ENCODE assay signal across 8 mouse cellular contexts in the genomic region with DNA sequence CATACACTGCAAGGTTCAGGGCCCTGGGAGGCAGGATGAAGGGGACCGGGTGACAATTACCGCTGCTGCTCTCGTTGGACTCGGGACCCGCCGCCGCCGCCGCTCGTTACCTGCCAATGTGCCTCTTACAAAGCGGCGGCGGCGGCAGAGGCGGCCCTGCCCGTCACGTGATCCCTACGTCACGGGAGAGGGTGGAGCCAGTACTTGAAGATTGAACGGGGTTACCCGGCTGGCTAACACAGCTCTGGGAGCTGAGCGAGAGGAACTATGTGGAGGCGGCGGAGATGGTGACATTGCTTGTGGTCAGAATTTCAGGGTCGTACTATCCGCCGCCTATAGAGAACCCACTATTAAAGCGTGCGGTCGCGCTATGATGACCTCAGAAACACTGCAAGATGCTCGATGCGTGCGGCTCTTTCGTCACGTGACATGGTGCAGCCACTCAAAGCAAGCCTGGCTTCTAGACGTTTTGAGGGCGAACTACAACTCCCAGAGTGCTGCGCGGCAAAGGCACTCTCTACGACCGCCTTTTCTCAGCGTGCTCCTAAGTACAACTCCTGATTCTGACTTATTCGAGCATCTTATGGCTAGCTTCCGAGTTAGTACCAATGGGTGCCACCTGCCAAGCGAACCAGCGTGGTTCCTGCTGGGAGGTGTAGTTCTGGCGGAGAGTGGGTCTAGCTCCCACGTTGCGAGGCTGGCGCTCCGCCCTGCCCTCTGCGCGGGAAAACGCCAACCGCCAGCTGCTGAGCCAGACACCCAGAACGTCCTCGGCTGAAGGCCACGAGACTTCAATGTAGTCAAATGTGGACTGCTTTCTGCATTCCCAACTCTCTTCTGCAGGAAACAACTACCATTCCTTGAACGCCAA. TPM values are rescaled to one million over a fixed set of nuclear protein-coding genes. Genes with fewer than 3 reads are reported as not detected.
A peak's percentile ranks its signal among the peaks of the same experiment; 100 is the strongest.
DNase-seq lines count a peak whose midpoint lies in the region; ATAC-seq and TF ChIP-seq lines count a peak whose summit lies in the region.

A gene (minus strand): TSS at position 165 of the 871 bp plus-strand sequence.

- peaks cover 31% of the 10 kb centered on the region for H3K4me1 ChIP-seq in forebrain, embryonic 10.5 days
- H3K4me1 ChIP-seq in heart, embryonic 15.5 days (replicated peaks): peaks cover 23% of the 10 kb centered on the region
- peaks cover 25% of the 10 kb centered on the region in 2 experiments for H3K4me1 ChIP-seq in liver, embryonic 14.5 days (replicated peaks; ENCODE audit: control insufficient read depth in 2 of 2, insufficient read depth in 2 of 2, low read length in 1 of 2)
- H3K4me1 ChIP-seq in neural tube, embryonic 11.5 days (ENCODE audit: control insufficient read depth, insufficient read depth, low read length): peaks cover 22% of the 10 kb centered on the region
- H3K4me1 ChIP-seq in stomach, postnatal 0 days (replicated peaks; ENCODE audit: control insufficient read depth, insufficient read depth): peaks cover 2% of the 10 kb centered on the region

- no peaks in the 10 kb centered on the region for H3K9me3 ChIP-seq in forebrain, embryonic 10.5 days
- H3K9me3 ChIP-seq in heart, embryonic 15.5 days (replicated peaks): no peaks in the 10 kb centered on the region
- H3K9me3 ChIP-seq in liver, embryonic 14.5 days (ENCODE audit: control insufficient read depth, low read length): no peaks in the 10 kb centered on the region
- no peaks in the 10 kb centered on the region for H3K9me3 ChIP-seq in neural tube, embryonic 11.5 days (ENCODE audit: control insufficient read depth, low read length)
- no peaks in the 10 kb centered on the region for H3K9me3 ChIP-seq in stomach, postnatal 0 days (ENCODE audit: control insufficient read depth, low read length)

- no peaks in the 10 kb centered on the region for H3K27me3 ChIP-seq in forebrain, embryonic 10.5 days (ENCODE audit: poor library complexity, severe bottlenecking)
- no peaks in the 10 kb centered on the region for H3K27me3 ChIP-seq in heart, embryonic 15.5 days
- no peaks in the 10 kb centered on the region for H3K27me3 ChIP-seq in liver, embryonic 14.5 days (ENCODE audit: control insufficient read depth, insufficient read depth, low read length)
- no peaks in the 10 kb centered on the region for H3K27me3 ChIP-seq in neural tube, embryonic 11.5 days (ENCODE audit: control insufficient read depth, insufficient read depth, low read length)
- H3K27me3 ChIP-seq in stomach, postnatal 0 days (ENCODE audit: control insufficient read depth, insufficient read depth, low read length): no peaks in the 10 kb centered on the region

- peak within 1 kb of the TSS; percentile 89 for H3K9ac ChIP-seq in heart, embryonic 15.5 days
- peak within 1 kb of the TSS; percentile 98 for H3K9ac ChIP-seq in liver, embryonic 14.5 days (replicated peaks)
- peak within 1 kb of the TSS; percentile 93 for H3K9ac ChIP-seq in neural tube, embryonic 11.5 days (ENCODE audit: low read length)
- H3K9ac ChIP-seq in stomach, postnatal 0 days (ENCODE audit: low read length): peak within 1 kb of the TSS; percentile 92

- peak; percentile 94 to 96 for DNase-seq in CD8-positive naive resting alpha-beta T cell, adult 2 months (ENCODE audit: low read depth in 2 of 2, low spot score in 2 of 2)
- DNase-seq in c-Kit-positive CD71-negative TER-119-negative erythroid progenitor cells, embryonic 14.5 days (ENCODE audit: low read depth): peak; percentile 98
- DNase-seq in forebrain, embryonic 10.5 days (ENCODE audit: extremely low spot score, low spot score): peak; percentile 97
- peak; percentile 99 for DNase-seq in kidney, postnatal 25 days
- peak; percentile 98 to 99 (median 98) for DNase-seq in liver, embryonic 14.5 days (ENCODE audit: low read depth in 3 of 3, low spot score in 3 of 3)
- peak; percentile 96 for DNase-seq in neural tube, embryonic 11.5 days (ENCODE audit: low spot score)
- DNase-seq in stomach, postnatal 0 days (ENCODE audit: low spot score): peak; percentile 97

- under 1% methylated on average over 60 of the region's 60 CpGs for WGBS in forebrain, embryonic 10.5 days
- WGBS in heart, embryonic 15.5 days: under 1% methylated on average over 60 of the region's 60 CpGs
- WGBS in liver, embryonic 14.5 days (ENCODE audit: insufficient replicate concordance): under 1% methylated on average over 60 of the region's 60 CpGs
- under 1% methylated on average over 60 of the region's 60 CpGs for WGBS in neural tube, embryonic 11.5 days
- WGBS in stomach, postnatal 0 days: under 1% methylated on average over 60 of the region's 60 CpGs

- peak within 1 kb of the TSS; percentile 79 for H3K4me2 ChIP-seq in heart, embryonic 15.5 days
- H3K4me2 ChIP-seq in liver, embryonic 14.5 days (ENCODE audit: low read depth): peak within 1 kb of the TSS; percentile 85
- H3K4me2 ChIP-seq in neural tube, embryonic 11.5 days (ENCODE audit: low read depth): peak within 1 kb of the TSS; percentile 89
- H3K4me2 ChIP-seq in stomach, postnatal 0 days (replicated peaks; ENCODE audit: low read depth): peak within 1 kb of the TSS; percentile 86

- peak within 1 kb of the TSS; percentile 97 for H3K27ac ChIP-seq in forebrain, embryonic 10.5 days
- peak within 1 kb of the TSS; percentile 93 for H3K27ac ChIP-seq in heart, embryonic 15.5 days
- peak within 1 kb of the TSS; percentile 89 for H3K27ac ChIP-seq in liver, embryonic 14.5 days
- peak within 1 kb of the TSS; percentile 83 for H3K27ac ChIP-seq in neural tube, embryonic 11.5 days (ENCODE audit: low read depth, low read length)
- peak within 1 kb of the TSS; percentile 97 for H3K27ac ChIP-seq in stomach, postnatal 0 days (replicated peaks)

- peaks cover 19% of the 10 kb centered on the region for H3K36me3 ChIP-seq in forebrain, embryonic 10.5 days (replicated peaks)
- H3K36me3 ChIP-seq in heart, embryonic 15.5 days: 0 out of 2 replicates have a peak, but pooled peaks cover 4% of the 10 kb centered on the region
- H3K36me3 ChIP-seq in liver, embryonic 14.5 days (replicated peaks; ENCODE audit: control insufficient read depth, insufficient read depth, low read depth): peaks cover 11% of the 10 kb centered on the region
- H3K36me3 ChIP-seq in neural tube, embryonic 11.5 days (ENCODE audit: control insufficient read depth, insufficient read depth, low read length): 0 out of 2 replicates have a peak, but pooled peaks cover 4% of the 10 kb centered on the region
- no peaks in the 10 kb centered on the region for H3K36me3 ChIP-seq in stomach, postnatal 0 days (ENCODE audit: control insufficient read depth, insufficient read depth, low read length)

- H3K4me3 ChIP-seq in forebrain, embryonic 10.5 days: peak within 1 kb of the TSS; percentile 93
- peak within 1 kb of the TSS; percentile 82 for H3K4me3 ChIP-seq in heart, embryonic 15.5 days
- peak within 1 kb of the TSS; percentile 88 to 96 for H3K4me3 ChIP-seq in liver, embryonic 14.5 days (ENCODE audit: insufficient read depth in 1 of 2, low read depth in 2 of 2, low read length in 2 of 2)
- peak within 1 kb of the TSS; percentile 93 for H3K4me3 ChIP-seq in neural tube, embryonic 11.5 days (ENCODE audit: low read depth, low read length)
- H3K4me3 ChIP-seq in stomach, postnatal 0 days (ENCODE audit: low read depth, low read length): peak within 1 kb of the TSS; percentile 82

- peak; percentile 35 for TF ChIP-seq EP300 in liver, embryonic 14.5 days (IDR thresholded peaks at IDR 0.05; ENCODE audit: low read depth)
- no peak for TF ChIP-seq EP300 in stomach, postnatal 0 days (optimal IDR thresholded peaks at IDR 0.05)

- no peak for TF ChIP-seq CTCF in liver, embryonic 14.5 days (IDR thresholded peaks at IDR 0.05; ENCODE audit: low read depth)
- TF ChIP-seq CTCF in stomach, postnatal 0 days (IDR thresholded peaks at IDR 0.05; ENCODE audit: low read depth): peak; percentile 3; the same call in 1 of the 2 replicates

- ATAC-seq in heart, embryonic 15.5 days (replicated peaks; ENCODE audit: insufficient number of reproducible peaks, insufficient read depth, low FRiP score, low read depth): peak; percentile 95
- ATAC-seq in liver, embryonic 14.5 days (ENCODE audit: insufficient read depth): peak; percentile 95
- ATAC-seq in neural tube, embryonic 11.5 days (ENCODE audit: insufficient read depth, low FRiP score, low TSS enrichment): peak; percentile 98
- ATAC-seq in stomach, postnatal 0 days (ENCODE audit: low FRiP score, low TSS enrichment): peak; percentile 98

RNA-seq across cellular contexts. Expression of the gene that starts here (rescaled TPM):
- polyA plus RNA-seq in forebrain, embryonic 10.5 days (2016; fragmentation: Nextera tagmentation; extraction: Ambion mirVana): 88.4 and 88.9 TPM in 2 replicates
- 47.0 and 58.1 TPM in 2 replicates for polyA plus RNA-seq in heart, embryonic 15.5 days (2015; fragmentation: Nextera tagmentation; extraction: Ambion mirVana)
- 17.7 and 18.9 TPM in 2 replicates for polyA plus RNA-seq in liver, embryonic 14.5 days (2012; rRNA removed)
- 17.2 and 24.8 TPM in 2 replicates for polyA plus RNA-seq in liver, embryonic 14.5 days (2014; fragmentation: Nextera tagmentation; extraction: Ambion mirVana)
- 76.7 and 77.3 TPM in 2 replicates for polyA plus RNA-seq in neural tube, embryonic 11.5 days (2014; fragmentation: Nextera tagmentation; extraction: Ambion mirVana)
- 17.9 and 19.5 TPM in 2 replicates for polyA plus RNA-seq in stomach, postnatal 0 days (2015; fragmentation: Nextera tagmentation; extraction: Ambion mirVana)

Comparison
In these comparisons a context has a peak if more than half of its experiments do, and no peak if none do; other contexts are left out.
1. Peak in every context shown above with its lines: DNase-seq, ATAC-seq, H3K4me3 ChIP-seq and H3K27ac ChIP-seq.